Mouse (Mus musculus) midbrain, embryonic 11.5 days (tissue): Measurements from ENCODE around the gene Galnt9. TPM values are rescaled to one million over a fixed set of nuclear protein-coding genes. Genes with fewer than 3 reads are reported as not detected.

Experiments
- ATAC-seq: fragments of 200-750 bp; cut with Nextera tagmentation; 2 replicates; pipeline ENCODE4 v1.8.0; 2017; ENCODE audit warnings: moderate TSS enrichment, moderate library complexity; ENCODE audit not compliant: low FRiP score
- DNase-seq: peaks from one replicate; pipeline ENCODE4 v3.0.0; 2015; ENCODE audit warnings: low spot score; ENCODE audit errors: missing footprints
- H3K27ac ChIP-seq: fragments of 300-500 bp; sonication (generic); 2 replicates; pipeline ENCODE4 v1.5.1; 2014; ENCODE audit warnings: low read depth, low read length
- H3K27me3 ChIP-seq: fragments of 300-500 bp; sonication (generic); 2 replicates; pipeline ENCODE4 v1.6.1; 2014; ENCODE audit warnings: mild to moderate bottlenecking, low read length, moderate library complexity, mixed read lengths; ENCODE audit not compliant: control insufficient read depth, insufficient read depth
- H3K36me3 ChIP-seq: fragments of 300-500 bp; sonication (generic); 2 replicates; pipeline ENCODE4 v1.6.1; 2014; ENCODE audit warnings: mild to moderate bottlenecking, low read length, moderate library complexity, mixed read lengths; ENCODE audit not compliant: control insufficient read depth, insufficient read depth
- H3K4me1 ChIP-seq: fragments of 300-500 bp; sonication (generic); 2 replicates; pipeline ENCODE4 v1.6.1; 2014; ENCODE audit warnings: low read length; ENCODE audit not compliant: control insufficient read depth, insufficient read depth
- H3K4me2 ChIP-seq: fragments of 300-500 bp; sonication (generic); 2 replicates; pipeline ENCODE4 v1.6.1; 2014; ENCODE audit warnings: mild to moderate bottlenecking, moderate library complexity
- H3K4me3 ChIP-seq: fragments of 300-500 bp; sonication (generic); 2 replicates; pipeline ENCODE4 v1.5.1; 2014; ENCODE audit warnings: low read depth, low read length
- H3K9ac ChIP-seq: fragments of 300-500 bp; sonication (generic); 2 replicates; pipeline ENCODE4 v1.6.1; 2014; ENCODE audit warnings: low read length
- H3K9me3 ChIP-seq: fragments of 300-500 bp; sonication (generic); 2 replicates; pipeline ENCODE4 v1.6.1; 2016; ENCODE audit warnings: low read length; ENCODE audit not compliant: control insufficient read depth
- WGBS: fragments of 180-500 bp; shearing (Covaris S2); extraction: QIAGEN DNeasy Blood & Tissue Kit; methylation state at CpG from one replicate; pipeline ENCODE4 v1.1.7; 2014; 5-methylcytosine and 5-hydroxymethylcytosine counted together
- polyA plus RNA-seq: library from polyadenylated mRNA; unstranded; fragments of >200 nt; fragmentation: Nextera tagmentation; extraction: Ambion mirVana; gene quantifications from 2 replicates; pipeline ENCODE4 v1.2.1, GENCODE M21; 2014

Gene Galnt9
- polyA plus RNA-seq, 1 experiment from 2014 or later = 5.8 TPM

DNA sequence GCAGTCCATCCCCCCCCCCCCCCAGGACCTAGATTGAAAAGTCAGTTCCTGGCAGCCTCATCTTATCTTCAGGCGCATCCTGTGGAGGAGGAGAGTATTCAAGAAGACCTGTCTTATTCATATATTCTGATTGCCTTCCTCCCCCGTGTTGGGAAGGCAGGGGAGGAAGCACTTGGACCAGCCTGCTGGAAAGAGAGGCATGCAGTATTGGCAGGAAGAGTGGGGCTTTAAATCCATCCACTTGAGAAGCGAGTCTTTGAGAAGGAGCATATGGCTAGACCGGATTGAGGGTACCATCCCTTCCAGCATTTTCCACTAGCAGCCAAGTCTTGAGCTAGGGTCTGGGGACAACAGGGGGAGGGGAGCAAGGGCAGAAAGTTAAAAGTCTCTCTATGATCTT lies 20.9 kb upstream of the Galnt9 start:
- WGBS = 87% methylated on average over 4 of the region's 4 CpGs
- H3K4me3 ChIP-seq = no peak overlapping the region
- no peaks in the 10 kb centered on the region for H3K27me3 ChIP-seq
- no peaks in the 10 kb centered on the region for H3K4me1 ChIP-seq
- no peak overlapping the region for H3K27ac ChIP-seq
- DNase-seq = no peak
- no peak overlapping the region for H3K4me2 ChIP-seq
- no peak overlapping the region for H3K9ac ChIP-seq
- H3K9me3 ChIP-seq = no peaks in the 10 kb centered on the region
- no peak for ATAC-seq
- H3K36me3 ChIP-seq = no peaks in the 10 kb centered on the region

DNA sequence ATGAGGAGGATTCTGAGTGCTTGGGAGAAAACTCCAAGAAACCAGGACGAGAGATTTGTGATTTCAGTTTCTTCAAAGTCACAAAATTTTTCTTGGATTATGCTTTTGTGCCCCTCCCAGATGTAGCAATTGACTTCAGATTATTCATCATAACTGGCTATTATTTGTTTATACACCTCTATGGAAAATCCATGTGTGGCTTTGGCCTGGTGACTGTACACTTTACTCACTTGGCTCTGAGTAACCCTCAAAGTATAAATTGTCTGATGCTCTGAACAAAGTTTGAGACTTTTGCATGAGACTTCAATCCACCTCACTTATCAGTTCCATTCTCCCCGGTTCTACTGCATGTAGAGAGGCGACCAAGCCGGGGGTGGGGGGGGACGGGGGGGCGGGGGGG lies 18.5 kb upstream of the Galnt9 start:
- H3K9ac ChIP-seq = no peak overlapping the region
- no peaks in the 10 kb centered on the region for H3K9me3 ChIP-seq
- no peak overlapping the region for H3K4me2 ChIP-seq
- WGBS = 82% methylated on average over 6 of the region's 6 CpGs
- no peaks in the 10 kb centered on the region for H3K36me3 ChIP-seq
- H3K4me1 ChIP-seq = no peaks in the 10 kb centered on the region
- no peak overlapping the region for H3K27ac ChIP-seq
- no peak for ATAC-seq
- no peak overlapping the region for H3K4me3 ChIP-seq
- no peaks in the 10 kb centered on the region for H3K27me3 ChIP-seq
- no peak for DNase-seq

DNA sequence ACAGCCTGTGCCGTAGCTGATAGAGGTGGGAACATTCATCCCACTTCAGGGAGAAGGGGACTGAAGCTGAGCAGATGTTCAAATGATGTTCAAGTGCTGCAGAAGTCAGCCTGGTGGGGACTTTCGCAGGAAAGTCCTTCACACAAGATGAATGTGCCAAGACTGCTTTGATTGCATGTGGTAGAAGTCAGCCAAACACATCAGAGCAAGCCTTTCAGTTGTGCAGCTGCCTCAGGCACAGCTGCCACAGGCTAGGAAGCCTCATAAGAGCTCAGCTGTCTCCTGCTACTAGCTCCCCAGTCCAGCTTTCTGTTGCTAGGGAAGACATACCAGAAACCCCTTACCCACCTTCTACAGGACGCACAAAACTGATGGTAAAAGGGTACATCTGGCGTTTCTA lies 17.6 kb upstream of the Galnt9 start:
- WGBS = 87% methylated on average over 4 of the region's 4 CpGs
- H3K4me3 ChIP-seq = no peak overlapping the region
- H3K27ac ChIP-seq = no peak overlapping the region
- ATAC-seq = no peak
- H3K36me3 ChIP-seq = no peaks in the 10 kb centered on the region
- H3K4me1 ChIP-seq = no peaks in the 10 kb centered on the region
- no peaks in the 10 kb centered on the region for H3K27me3 ChIP-seq
- H3K4me2 ChIP-seq = no peak overlapping the region
- no peaks in the 10 kb centered on the region for H3K9me3 ChIP-seq
- H3K9ac ChIP-seq = no peak overlapping the region
- DNase-seq = peak; percentile 51

DNA sequence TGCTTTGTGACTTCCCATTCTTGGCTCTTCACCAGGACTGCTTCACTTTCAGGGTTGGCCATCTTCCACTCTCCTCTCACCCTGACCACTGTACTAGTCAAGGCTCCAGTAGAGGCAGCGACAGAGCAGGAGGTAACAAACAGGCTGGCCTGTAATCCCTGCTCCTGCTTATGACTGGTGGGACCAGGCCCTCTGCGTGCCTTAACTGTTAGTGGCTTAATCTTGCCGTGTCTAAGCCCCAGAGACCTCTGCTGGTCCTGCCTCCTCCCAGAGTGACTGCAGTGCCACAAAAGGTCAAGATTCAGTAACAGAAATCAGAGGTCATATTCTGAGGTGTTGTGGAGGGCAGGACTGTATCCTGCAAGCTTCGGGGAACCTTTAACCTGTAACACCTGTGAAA lies 13.1 kb upstream of the Galnt9 start:
- H3K4me3 ChIP-seq = no peak overlapping the region
- no peaks in the 10 kb centered on the region for H3K4me1 ChIP-seq
- ATAC-seq (no peak), DNase-seq (peak; percentile 57)
- no peak overlapping the region for H3K4me2 ChIP-seq
- WGBS = 67% methylated on average over 4 of the region's 4 CpGs
- no peaks in the 10 kb centered on the region for H3K27me3 ChIP-seq
- no peaks in the 10 kb centered on the region for H3K9me3 ChIP-seq
- no peak overlapping the region for H3K27ac ChIP-seq
- H3K36me3 ChIP-seq = no peaks in the 10 kb centered on the region
- no peak overlapping the region for H3K9ac ChIP-seq

DNA sequence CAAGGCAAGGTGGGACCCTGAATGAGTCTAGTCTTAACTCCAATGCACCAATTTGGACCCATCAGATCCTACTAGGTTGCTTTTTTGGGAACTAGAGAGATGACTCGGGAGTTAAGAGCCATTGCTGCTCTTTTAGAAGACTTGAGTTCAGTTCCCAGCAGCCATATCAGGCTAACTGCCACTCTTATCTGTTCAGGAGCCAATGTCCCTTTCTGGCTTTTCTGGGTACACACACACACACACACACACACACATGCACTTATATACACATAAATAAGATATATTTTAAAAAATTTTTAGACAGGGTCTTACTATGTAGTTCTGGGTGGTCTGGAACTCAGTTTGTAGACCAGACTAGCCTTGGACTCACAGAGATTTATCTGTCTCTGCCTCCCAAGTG lies 9.8 kb upstream of the Galnt9 start:
- no peaks in the 10 kb centered on the region for H3K4me1 ChIP-seq
- no peak for ATAC-seq
- peak; percentile 21 for DNase-seq
- H3K36me3 ChIP-seq = no peaks in the 10 kb centered on the region
- WGBS = 78% methylated on average over 1 of the region's 1 CpGs
- no peaks in the 10 kb centered on the region for H3K27me3 ChIP-seq
- H3K4me2 ChIP-seq = no peak overlapping the region
- no peak overlapping the region for H3K9ac ChIP-seq
- H3K27ac ChIP-seq = no peak overlapping the region
- H3K4me3 ChIP-seq = no peak overlapping the region
- no peaks in the 10 kb centered on the region for H3K9me3 ChIP-seq

DNA sequence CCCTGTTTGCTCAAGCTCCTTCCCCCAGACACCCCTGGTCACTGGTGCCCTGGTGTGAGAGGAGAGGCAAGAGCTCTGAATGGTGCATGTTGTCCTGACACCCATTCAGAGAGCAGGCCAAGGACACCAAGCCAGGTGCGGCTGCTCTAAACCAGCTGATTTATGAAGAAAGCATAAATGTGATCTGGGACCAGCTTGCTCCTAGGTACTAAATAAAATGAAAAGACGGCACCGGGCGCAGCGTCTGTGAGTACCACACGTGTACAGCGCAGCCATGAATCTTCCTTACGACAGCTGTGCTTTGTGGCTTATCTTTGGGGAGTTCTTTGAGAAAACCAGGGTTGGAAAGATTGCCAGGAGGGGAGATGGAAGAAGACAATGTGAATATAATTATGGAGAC lies 8.2 kb upstream of the Galnt9 start:
- DNase-seq (no peak), ATAC-seq (no peak)
- WGBS = 92% methylated on average over 8 of the region's 8 CpGs
- H3K4me3 ChIP-seq = no peak overlapping the region
- no peaks in the 10 kb centered on the region for H3K9me3 ChIP-seq
- no peak overlapping the region for H3K4me2 ChIP-seq
- no peaks in the 10 kb centered on the region for H3K4me1 ChIP-seq
- H3K9ac ChIP-seq = no peak overlapping the region
- no peaks in the 10 kb centered on the region for H3K27me3 ChIP-seq
- no peaks in the 10 kb centered on the region for H3K36me3 ChIP-seq
- H3K27ac ChIP-seq = no peak overlapping the region

DNA sequence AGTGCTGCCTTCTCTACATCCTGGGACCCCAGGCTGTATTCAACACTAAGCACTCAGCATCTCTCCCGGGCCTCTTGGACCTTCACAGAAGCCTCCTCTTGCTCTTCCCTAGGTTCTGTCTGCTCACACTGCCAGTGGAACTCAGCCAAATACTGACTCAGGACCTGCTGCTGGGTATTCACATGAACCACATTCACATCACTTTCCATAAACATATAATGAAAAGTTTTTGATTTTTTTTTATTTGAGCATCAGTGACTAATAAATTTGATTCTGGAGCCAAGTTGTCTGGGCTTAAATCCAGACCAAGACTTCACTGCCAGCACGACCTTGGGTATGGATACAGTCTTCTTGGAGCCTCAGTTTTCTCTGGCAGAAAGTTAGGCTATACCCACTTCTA lies 3.2 kb upstream of the Galnt9 start:
- Histone ChIP-seq H3K9ac (no peak overlapping the region), H3K4me3 (no peak overlapping the region), H3K36me3 (no peaks in the 10 kb centered on the region), H3K27me3 (peaks cover 30% of the 10 kb centered on the region), H3K27ac (no peak overlapping the region), H3K4me2 (no peak overlapping the region), H3K9me3 (no peaks in the 10 kb centered on the region), H3K4me1 (0 out of 2 replicates have a peak, but pooled peaks cover 2% of the 10 kb centered on the region)
- DNase-seq (peak; percentile 44), ATAC-seq (no peak)
- WGBS = 62% methylated on average over 2 of the region's 2 CpGs

DNA sequence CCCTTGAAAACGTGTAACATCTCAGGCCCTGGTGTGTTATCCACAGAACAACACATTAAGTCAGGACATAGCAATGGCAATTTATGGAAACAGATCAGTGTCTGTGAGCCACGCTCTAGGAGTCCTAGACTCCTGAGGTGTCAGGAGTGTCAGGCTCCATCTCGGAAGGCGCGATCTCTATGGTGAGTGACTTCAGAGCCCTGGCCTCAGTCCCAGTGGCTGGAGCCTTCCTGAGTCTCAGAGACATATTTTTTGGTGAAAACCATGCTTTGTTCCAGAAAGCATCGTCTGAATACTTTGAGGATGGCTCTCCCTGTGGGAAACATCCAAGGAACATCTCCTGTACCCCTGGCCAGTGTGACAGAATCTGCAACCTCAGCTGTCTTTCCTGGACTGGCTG lies 2.7 kb upstream of the Galnt9 start:
- ATAC-seq (no peak), DNase-seq (no peak)
- H3K4me3 ChIP-seq = no peak overlapping the region
- H3K9ac ChIP-seq = no peak overlapping the region
- 0 out of 2 replicates have a peak, but pooled peaks cover 2% of the 10 kb centered on the region for H3K4me1 ChIP-seq
- no peak overlapping the region for H3K27ac ChIP-seq
- 76% methylated on average over 6 of the region's 6 CpGs for WGBS
- H3K4me2 ChIP-seq = no peak overlapping the region
- H3K36me3 ChIP-seq = no peaks in the 10 kb centered on the region
- H3K27me3 ChIP-seq = peaks cover 31% of the 10 kb centered on the region
- no peaks in the 10 kb centered on the region for H3K9me3 ChIP-seq

DNA sequence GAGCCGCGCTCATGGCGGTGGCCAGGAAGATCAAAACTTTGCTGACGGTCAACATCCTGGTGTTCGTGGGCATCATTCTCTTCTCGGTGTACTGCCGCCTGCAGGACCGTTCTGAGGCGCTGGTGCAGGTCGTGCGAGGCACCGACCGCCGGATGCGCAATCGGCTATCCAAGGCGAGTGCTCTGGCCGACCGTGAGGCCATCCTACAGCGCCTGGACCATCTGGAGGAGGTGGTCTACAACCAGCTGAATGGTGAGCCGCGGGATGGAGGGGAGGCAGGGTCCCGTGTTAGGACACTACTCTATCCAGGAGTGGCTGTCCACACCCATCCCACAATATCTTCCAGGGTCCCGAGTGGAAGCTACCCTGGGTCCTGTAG lies 525 bp downstream of the Galnt9 start:
- Histone ChIP-seq H3K9me3 (no peaks in the 10 kb centered on the region), H3K4me1 (0 out of 2 replicates have a peak, but pooled peaks cover 2% of the 10 kb centered on the region), H3K27me3 (peaks cover 35% of the 10 kb centered on the region), H3K4me3 (peak overlapping the region; percentile 42), H3K9ac (peak overlapping the region; percentile 49), H3K36me3 (no peaks in the 10 kb centered on the region), H3K4me2 (peak overlapping the region; percentile 60), H3K27ac (no peak overlapping the region)
- DNase-seq (no peak), ATAC-seq (peak; percentile 26; the same call in 1 of the 2 replicates)
- WGBS = 2% methylated on average over 24 of the region's 24 CpGs

DNA sequence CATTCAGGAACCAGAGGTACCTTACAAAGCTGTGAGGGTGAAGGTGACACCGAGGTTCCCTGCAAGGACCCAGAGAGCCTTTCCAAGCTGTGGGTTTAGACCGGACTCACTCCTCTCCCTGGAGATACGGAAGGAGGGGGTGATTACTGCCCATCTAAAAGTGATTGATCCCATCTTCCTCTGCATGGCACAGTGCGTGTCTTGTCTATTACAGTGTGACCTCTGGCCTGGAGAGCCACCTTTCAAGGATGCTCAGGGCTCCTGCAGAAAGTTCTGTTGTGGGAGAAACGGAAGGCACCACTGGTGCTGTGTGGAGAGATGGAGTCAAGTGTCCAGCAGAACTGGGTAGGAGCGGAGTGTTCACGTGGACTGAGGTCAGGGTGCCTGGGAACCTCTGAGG lies 1.2 kb downstream of the Galnt9 start:
- Histone ChIP-seq H3K9me3 (no peaks in the 10 kb centered on the region), H3K4me1 (0 out of 2 replicates have a peak, but pooled peaks cover 2% of the 10 kb centered on the region), H3K27me3 (peaks cover 35% of the 10 kb centered on the region), H3K9ac (no peak overlapping the region), H3K4me3 (peak overlapping the region; percentile 42), H3K27ac (no peak overlapping the region), H3K36me3 (no peaks in the 10 kb centered on the region), H3K4me2 (peak overlapping the region; percentile 60)
- WGBS = 74% methylated on average over 7 of the region's 7 CpGs
- peak; percentile 76 for DNase-seq
- ATAC-seq = no peak
